Mouse (Mus musculus): ENCODE data around the gene Frs3. TPM values are rescaled to one million over a fixed set of nuclear protein-coding genes. Genes with fewer than 3 reads are reported as not detected.

The Frs3 gene
- polyA plus RNA-seq, 1 experiment, result 31.4 TPM

DNA sequence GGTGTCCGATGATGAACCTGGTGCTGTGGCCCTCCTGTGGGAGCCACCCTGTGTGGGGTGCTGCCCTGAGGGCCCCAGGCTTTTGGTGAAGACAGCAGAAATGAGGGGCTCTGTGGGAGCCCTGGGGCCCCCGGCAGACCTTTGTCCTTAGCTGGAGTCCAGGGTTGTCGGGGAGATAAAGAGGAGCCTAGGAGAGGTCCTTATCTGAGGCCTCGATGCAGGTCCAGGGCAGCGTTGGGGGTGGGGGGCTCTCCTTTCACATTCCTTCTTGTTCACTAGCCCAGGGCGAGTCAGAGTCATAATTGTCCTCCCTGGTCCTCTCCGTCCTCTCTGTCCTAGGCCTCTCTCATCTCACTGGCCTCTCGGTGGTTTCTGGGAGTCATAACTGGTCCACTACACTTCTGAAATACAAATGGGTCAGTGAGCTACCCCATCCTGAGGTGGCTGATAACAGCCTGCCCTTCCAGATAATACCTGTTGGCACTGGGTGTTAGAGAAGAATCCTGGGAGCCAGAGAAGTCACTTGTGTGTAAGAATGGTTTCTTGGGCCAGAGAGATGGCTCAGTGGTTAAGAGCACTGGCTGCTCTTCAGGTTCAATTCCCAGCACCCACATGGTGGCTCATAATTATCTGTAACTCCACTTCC lies 64.4 kb downstream of the Frs3 start:
- no peaks in the 10 kb centered on the region for H3K4me1 ChIP-seq (ENCODE audit: control insufficient read depth, insufficient read depth, low read length)
- no peaks in the 10 kb centered on the region for H3K36me3 ChIP-seq (ENCODE audit: control insufficient read depth, insufficient read depth, low read length)
- H3K4me3 ChIP-seq (ENCODE audit: control insufficient read depth, low read depth, low read length), result no peak overlapping the region
- TF ChIP-seq CTCF (IDR thresholded peaks at IDR 0.05; ENCODE audit: control insufficient read depth, insufficient read depth, insufficient replicate concordance, low read depth, low read length) (no peak), POLR2A (IDR thresholded peaks at IDR 0.05; ENCODE audit: control insufficient read depth, low read depth, low read length) (no peak)
- no peaks in the 10 kb centered on the region for H3K27me3 ChIP-seq (ENCODE audit: control insufficient read depth, insufficient read depth, low read length)
- H3K27ac ChIP-seq (ENCODE audit: control insufficient read depth, insufficient read depth, low read depth, low read length), result no peak overlapping the region

Other genes with a start within 250 kb of the Frs3 start
- gene Taf8, start 186.7 kb upstream of the Frs3 start, polyA plus RNA-seq (2012; rRNA removed), result 15.3 and 17.3 TPM in 2 replicates
- gene Ccnd3, start 184.0 kb upstream of the Frs3 start, polyA plus RNA-seq (2012; rRNA removed), result 253 and 256 TPM in 2 replicates
- 16.3 and 17.6 TPM in 2 replicates for gene Bysl, start 77.5 kb upstream of the Frs3 start, polyA plus RNA-seq (2012; rRNA removed)
- 13.4 and 17.0 TPM in 2 replicates for gene Med20, start 77.4 kb upstream of the Frs3 start, polyA plus RNA-seq (2012; rRNA removed)
- gene Gm20517, start 77.4 kb upstream of the Frs3 start, polyA plus RNA-seq (2012; rRNA removed), result 20.6 and 25.0 TPM in 2 replicates
- gene Usp49, start 58.3 kb upstream of the Frs3 start, polyA plus RNA-seq (2012; rRNA removed), result 67.0 and 80.5 TPM in 2 replicates
- gene Tomm6, start 644 bp upstream of the Frs3 start, polyA plus RNA-seq (2012; rRNA removed), result 93.7 and 96.8 TPM in 2 replicates
- 0.95 and 0.96 TPM in 2 replicates for gene Gm21981, start 5.4 kb downstream of the Frs3 start, polyA plus RNA-seq (2012; rRNA removed)
- gene Prickle4, start 5.7 kb downstream of the Frs3 start, polyA plus RNA-seq (2012; rRNA removed), result 2.7 and 3.4 TPM in 2 replicates
- 0.32 and 0.57 TPM in 2 replicates for gene Pgc, start 37.8 kb downstream of the Frs3 start, polyA plus RNA-seq (2012; rRNA removed)
- 4.4 and 5.2 TPM in 2 replicates for gene Tfeb, start 48.0 kb downstream of the Frs3 start, polyA plus RNA-seq (2012; rRNA removed)
- 2.0 and 2.1 TPM in 2 replicates for gene Mdfi, start 145.7 kb downstream of the Frs3 start, polyA plus RNA-seq (2012; rRNA removed)
- gene Foxp4, start 235.6 kb downstream of the Frs3 start, polyA plus RNA-seq (2012; rRNA removed), result 7.6 and 7.8 TPM in 2 replicates

All from testis, adult 2 months (tissue).